In genomic region chr4:47707966-47708365, GRCm38 (mm10) we compare ENCODE assay signal across 12 mouse cellular contexts.
A peak's percentile ranks its signal among the peaks of the same experiment; 100 is the strongest.
DNase-seq lines count a peak whose midpoint lies in the region; ATAC-seq and TF ChIP-seq lines count a peak whose summit lies in the region.
"Had no signal": no experiment of that assay in that cellular context is flagged by ENCODE, and none has a peak within 500 bp of the region (broad histone marks: within the 10 kb centered on the region; RNA-seq: fewer than 3 reads in every experiment).

No protein-coding gene starts in this region.

- no peaks in the 10 kb centered on the region for H3K4me1 ChIP-seq in midbrain, embryonic 15.5 days
- H3K4me1 ChIP-seq: neural tube, embryonic 12.5 days had no signal

- H3K27ac ChIP-seq in layer of hippocampus, adult 2 months: peak overlapping the region; percentile 84
- H3K27ac ChIP-seq in midbrain, embryonic 15.5 days: no peak overlapping the region
- H3K27ac ChIP-seq: limb, embryonic 10.5 days; neural tube, embryonic 12.5 days had no signal

- intact Hi-C loops in left cerebral cortex, postnatal 4 days (cut with DNase I): loop anchor here (10.0 kb wide), 1 partner anchor 337 kb away; the partner anchor contains the start of gene Nr4a3

- peak; percentile 12 for DNase-seq in adrenal gland, postnatal 25 days
- DNase-seq in adrenal gland, postnatal 4 days (ENCODE audit: low spot score in 2 of 2): no peak
- peak; percentile 89 to 93 for DNase-seq in cerebellum, postnatal 36 days
- DNase-seq in layer of hippocampus, adult 2 months (ENCODE audit: low spot score in 2 of 2): peak; percentile 89 to 93
- peak; percentile 83 for DNase-seq in left cerebral cortex, postnatal 4 days
- no peak for DNase-seq in kidney, postnatal 36 days
- DNase-seq in lung, postnatal 25 days (ENCODE audit: low spot score): no peak
- DNase-seq: heart, postnatal 14 days; lung, postnatal 4 days had no signal

- TF ChIP-seq CTCF in layer of hippocampus, adult 2 months (conservative IDR thresholded peaks at IDR 0.05): no peak

- H3K9me3 ChIP-seq in midbrain, embryonic 15.5 days: no peaks in the 10 kb centered on the region
- H3K9me3 ChIP-seq: limb, embryonic 10.5 days; neural tube, embryonic 12.5 days had no signal

- no peak overlapping the region for H3K4me3 ChIP-seq in layer of hippocampus, adult 2 months
- no peak overlapping the region for H3K4me3 ChIP-seq in midbrain, embryonic 15.5 days
- H3K4me3 ChIP-seq: limb, embryonic 10.5 days; neural tube, embryonic 12.5 days had no signal

- H3K27me3 ChIP-seq in midbrain, embryonic 15.5 days (replicated peaks): no peaks in the 10 kb centered on the region
- H3K27me3 ChIP-seq: neural tube, embryonic 12.5 days had no signal

- ATAC-seq in midbrain, embryonic 15.5 days (replicated peaks): no peak

- no peak overlapping the region for H3K4me2 ChIP-seq in midbrain, embryonic 15.5 days
- H3K4me2 ChIP-seq: neural tube, embryonic 12.5 days had no signal

- no peak overlapping the region for H3K9ac ChIP-seq in midbrain, embryonic 15.5 days
- H3K9ac ChIP-seq: neural tube, embryonic 12.5 days had no signal

- no peaks in the 10 kb centered on the region for H3K36me3 ChIP-seq in midbrain, embryonic 15.5 days (replicated peaks)
- H3K36me3 ChIP-seq: limb, embryonic 10.5 days; neural tube, embryonic 12.5 days had no signal

Comparison
In these comparisons a context has a peak if more than half of its experiments do, and no peak if none do; other contexts are left out.
1. DNase-seq: peak in adrenal gland, postnatal 25 days (single experiment), cerebellum, postnatal 36 days (2 of 2), layer of hippocampus, adult 2 months (2 of 2) and left cerebral cortex, postnatal 4 days (single experiment); none in adrenal gland, postnatal 4 days (0 of 2), kidney, postnatal 36 days (0 of 2) and lung, postnatal 25 days (single experiment).